Mouse (Mus musculus) left cerebral cortex, adult 8-10 months (tissue): Measurements from ENCODE around the gene Plek. TPM values are rescaled to one million over a fixed set of nuclear protein-coding genes. Genes with fewer than 3 reads are reported as not detected.

Experiments
- DNase-seq, 2 experiments: peaks; one replicate each; pipeline ENCODE4 v3.0.0; 2022; ENCODE audit warnings: low spot score in 2 of 2
- total RNA-seq, 4 experiments: library from RNA; stranded (reverse); gene quantifications; 2 replicates each; pipeline ENCODE4 v1.2.4; 2022

Plek gene
- total RNA-seq, 4 experiments from 2014 or later = 8.1 to 26.6 (median 17.0) TPM

DNA sequence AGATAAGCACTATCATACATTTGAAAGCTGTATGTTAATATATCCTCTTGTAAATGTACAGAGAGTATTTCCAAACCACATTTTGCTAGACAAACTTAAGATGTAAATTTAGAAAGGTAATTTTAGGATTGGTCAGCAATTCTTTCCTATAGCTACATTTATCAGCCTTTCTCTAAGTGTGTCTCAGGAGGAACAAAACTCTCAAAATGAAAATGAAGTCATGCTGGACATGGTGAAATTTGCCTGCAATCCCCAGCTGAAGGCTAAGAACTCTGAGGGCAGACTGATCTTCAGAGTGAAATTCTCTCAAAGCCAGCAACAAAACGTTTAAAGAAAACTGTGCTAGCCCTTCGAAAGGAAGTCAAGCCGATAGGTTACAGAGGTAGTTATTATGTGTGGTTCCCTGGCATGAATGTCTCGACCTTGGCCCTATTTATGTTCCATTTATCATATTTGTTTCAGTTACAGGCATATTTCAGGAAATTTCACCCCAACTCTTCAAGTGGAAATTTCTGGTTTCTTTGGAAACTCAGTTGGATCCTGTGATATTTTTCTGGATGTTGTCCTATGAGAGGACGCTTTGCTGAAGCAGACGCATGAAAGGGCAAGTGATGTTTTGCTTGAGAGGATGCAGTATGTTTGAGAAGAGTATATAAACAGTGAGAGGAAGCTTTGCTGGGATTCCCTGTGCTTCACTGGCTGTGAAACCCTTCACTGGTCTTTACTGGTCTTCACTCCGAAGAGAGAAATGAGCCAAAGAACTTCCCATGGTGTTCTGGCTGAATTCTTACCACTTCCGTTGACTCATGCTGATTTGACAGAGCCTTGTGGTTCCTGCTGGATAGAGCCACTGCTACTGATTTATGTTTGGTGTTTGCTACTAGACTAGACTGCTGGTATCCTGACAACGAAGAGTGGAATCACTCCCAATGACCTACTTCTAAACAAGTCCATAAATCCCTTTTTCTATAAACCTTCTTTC lies 51.5 kb downstream of the Plek start:
- DNase-seq = no peak

DNA sequence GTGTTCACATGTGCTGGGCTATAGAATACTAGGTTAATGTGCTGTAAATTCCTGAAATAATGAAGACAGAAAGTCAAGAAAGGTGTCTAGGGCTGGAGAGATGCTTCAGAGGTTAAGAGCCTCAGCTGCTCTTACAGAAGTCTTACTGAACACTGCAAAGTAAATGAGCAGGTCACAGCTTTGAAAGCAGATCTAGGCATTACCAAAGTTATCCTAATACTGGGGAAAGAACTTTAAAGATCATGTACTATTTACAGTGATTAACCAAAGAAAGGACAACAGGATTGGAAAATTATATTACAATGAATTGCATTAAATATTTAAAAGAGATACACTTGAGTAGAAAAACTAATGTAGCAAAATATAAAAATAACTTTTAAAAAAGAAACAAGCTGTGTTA lies 52.2 kb downstream of the Plek start:
- DNase-seq = no peak

DNA sequence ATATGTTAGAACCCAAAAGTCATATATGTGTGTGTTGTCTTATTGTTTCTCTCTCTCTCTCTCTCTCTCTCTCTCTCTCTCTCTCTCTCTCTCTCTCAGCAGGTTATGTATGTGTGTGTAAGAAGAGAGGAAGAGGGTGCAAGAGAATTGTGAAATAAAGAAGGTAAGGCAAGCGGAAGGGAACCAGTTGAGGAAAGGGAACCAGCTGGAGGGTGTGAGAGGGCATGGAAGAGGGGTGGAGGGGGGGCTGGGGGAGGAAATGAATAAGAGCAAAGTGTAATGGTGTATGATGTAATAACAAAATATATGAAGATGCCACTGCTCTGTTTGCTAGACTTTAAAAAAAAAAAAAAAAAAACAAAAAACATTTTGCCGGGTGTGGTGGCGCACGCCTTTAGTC lies 52.8 kb downstream of the Plek start:
- DNase-seq = no peak

DNA sequence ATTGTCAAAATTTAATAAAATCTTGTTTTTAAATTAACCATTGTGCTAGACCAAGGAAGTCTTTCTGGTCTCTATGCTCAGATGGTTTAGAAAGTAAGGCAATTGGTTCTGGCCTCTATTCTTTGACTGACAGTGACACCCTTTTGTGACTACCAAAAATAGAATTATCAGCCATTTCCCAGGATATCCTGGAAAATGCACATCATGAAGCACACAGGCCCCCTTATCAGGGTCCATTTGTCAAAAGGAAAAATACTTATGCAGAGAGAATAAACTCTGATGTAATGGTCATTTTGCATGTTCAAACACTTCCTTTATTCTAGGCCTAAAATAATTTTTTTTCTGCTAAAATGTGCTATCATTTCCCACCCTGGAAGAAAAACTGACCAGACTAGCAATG lies 54.7 kb downstream of the Plek start:
- no peak for DNase-seq

DNA sequence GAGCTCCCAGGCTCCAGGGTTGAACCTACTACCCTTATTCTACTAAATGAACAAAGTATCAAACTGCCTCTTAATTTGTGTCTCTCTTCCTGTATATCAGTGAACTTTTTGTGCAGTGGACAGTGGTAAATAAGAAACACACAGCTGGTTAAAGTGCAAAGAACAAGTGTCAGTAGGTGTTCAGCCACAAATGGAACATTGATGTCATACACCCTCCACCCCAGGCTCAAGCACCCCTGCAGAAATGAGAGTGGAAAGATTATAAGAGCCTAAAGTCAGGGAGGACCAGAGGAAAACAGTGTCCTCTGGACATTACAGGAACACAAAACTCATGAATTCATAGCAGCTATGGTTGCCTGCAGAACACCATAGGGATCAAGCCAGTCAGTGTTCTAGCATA lies 55.4 kb downstream of the Plek start:
- DNase-seq = no peak

DNA sequence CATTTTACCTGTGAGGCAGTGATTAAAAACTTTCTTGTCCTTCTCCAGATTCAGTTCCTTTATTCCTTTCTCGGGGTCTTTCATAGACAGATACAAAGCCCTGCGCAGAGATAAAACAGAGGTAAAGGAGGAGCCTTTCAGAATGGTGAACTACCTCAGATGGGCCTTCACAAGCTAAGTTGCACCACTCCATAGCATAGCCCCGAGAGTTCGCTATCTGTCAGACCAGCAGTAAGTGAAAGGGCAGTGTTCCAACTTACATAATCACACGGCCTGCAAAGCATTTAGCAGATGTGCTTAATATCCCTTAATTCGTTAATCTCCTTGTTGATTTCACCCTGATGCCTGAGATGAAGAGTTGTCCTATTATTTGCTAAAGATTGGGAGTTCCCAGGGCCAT lies 59.3 kb downstream of the Plek start:
- DNase-seq = no peak

DNA sequence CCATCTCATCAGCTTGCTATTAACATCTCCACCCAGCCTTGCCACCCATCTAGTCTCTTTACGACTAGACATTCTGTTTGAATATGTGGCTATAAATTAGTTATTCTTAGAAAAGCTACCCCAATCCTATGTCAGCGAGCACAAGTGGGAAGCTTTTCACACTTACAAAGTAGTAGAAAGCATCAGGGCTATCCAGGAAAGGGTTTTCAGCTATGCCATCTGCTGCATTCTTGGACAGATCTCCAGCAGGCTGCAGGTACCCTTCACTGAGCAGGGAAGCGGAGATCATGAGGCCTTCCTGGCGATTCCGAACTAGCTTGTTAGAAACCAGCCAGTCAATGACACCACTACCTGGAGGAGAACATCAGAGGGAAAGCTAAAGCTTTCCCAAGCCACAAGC lies 62.3 kb downstream of the Plek start:
- no peak for DNase-seq

DNA sequence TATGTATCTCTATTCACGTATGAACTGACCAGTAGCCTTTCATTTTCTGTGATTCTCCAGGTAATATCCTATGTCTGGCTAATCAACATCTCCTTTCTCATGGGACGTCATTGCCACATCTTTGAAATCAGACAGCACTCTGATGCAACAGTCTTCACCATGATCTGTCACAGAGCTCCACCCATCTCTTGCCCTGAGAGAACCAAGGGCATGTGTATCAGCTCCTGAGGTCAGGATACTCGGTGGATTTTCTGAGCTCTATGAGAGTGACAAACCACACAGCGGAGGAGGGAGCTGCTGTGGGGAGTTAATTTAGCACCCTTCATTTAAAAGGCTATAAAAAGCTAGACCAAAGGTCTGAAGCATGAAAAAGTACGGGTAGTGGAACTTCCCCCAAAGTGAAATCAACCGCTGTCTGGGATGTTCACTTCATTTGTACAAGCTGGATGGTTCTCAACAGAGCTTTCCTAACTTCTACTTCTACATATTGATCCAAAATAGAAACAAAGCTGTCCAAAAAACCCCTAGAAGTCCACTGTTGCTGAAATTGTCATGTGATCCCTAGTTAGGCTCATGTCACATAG lies 64.3 kb downstream of the Plek start:
- no peak for DNase-seq

DNA sequence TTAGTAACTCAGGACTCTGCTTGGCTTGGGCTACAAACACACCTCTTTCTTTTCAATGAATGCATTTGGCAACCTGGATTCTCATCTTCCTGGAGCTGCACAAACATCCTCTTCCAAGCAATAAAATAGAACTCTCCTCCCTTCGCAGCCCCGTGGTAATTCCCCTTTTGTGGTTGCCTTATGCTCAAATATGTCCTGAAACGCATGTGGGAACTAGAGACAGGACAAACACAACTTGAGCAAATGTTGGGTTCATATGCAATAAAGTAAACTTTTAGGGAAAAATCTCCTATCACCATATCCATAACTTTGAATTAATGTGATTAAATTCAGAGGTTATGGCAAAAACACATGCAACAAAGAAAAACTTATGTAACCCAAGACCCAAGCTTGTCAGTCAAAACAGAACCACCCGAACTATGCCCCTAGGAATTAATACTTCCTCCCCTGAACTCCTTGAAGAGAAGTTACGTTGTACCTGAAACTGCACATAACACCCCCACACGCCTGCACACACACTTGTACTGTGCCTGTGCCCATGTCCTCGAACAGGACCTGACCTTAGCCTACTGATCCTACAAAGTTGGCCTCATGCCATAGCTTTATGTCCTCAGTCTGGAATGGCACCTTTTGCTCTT lies 65.5 kb downstream of the Plek start:
- DNase-seq = no peak

DNA sequence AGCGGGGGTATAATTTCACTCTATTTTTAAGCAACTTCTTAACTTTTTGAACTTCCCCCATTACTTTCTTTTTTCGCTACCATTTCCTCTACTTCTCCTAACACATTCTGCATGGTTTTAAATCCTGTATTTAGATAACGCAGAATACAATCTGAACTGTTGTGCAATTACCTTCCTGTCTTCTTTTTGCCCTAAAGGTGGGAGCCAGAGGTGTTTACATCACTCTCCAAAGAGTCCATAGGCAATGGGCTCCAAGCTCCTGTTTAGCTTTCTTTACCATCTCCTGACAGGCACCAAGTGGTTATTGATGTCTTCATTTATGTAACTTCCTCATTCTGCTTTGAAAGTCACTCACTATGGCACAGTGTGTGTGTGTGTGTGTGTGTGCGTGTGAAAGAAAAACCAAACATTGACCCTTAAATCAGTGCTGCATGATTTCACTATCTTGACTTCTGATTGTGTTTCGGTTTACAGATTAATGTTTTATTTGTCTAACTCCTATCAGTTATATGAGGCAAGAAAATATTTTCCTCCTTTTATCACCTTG lies 73.9 kb downstream of the Plek start:
- no peak for DNase-seq

DNA sequence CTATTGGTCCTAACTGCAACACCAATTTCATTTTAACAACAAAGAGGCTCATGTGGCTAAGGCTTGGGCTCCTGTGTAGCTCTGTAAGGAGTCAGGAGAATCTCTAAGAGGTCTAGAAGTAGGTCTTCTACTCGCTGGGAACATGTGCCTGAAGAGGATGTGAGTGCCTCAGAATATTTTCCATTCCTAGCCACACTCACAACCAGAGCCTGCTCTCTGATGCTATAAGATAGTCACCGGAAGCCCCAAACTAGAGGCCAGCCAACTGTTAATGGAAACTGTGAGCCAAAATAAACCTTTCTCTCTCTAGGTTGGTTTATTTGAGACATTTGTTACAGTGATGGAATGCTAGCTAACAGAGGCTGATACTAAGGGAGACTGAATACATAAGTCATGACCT lies 74.6 kb downstream of the Plek start:
- no peak for DNase-seq

DNA sequence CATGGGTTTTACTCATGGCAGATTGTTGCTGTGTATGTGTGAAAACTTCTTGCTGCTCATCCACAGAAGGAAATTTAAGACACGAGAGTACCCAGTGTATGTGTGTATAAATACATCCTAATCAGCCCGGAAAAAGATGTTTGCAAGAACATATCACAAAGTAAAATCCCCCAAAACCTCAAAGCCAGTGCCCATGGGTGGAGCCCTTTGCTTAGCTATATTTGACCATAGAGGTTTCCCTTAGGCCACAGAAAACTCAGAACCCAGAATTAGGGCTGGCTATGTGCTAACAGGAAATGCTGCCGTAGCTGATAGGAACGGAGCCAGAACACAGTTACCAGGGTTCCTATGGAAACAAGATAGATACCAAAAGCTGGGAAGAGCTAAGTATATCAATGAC lies 75.2 kb downstream of the Plek start:
- no peak for DNase-seq

DNA sequence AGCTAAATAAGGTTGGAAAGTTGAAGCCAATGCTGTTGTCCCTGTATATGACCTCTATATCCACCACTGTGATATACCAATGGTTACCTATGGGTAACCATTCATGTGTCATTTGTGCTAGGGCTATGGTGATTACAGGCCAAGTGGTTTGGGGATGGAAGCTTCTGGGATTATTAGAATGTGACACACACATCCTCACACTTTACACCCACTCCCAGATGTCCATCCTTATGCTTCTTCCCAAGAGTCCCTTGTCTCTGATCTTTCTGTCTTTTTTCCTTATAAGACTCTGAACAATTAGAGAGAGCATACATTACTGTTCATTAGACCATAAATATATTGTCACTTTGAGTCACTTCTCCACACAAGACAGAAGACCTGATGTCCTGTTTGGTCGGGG lies 79.1 kb downstream of the Plek start:
- no peak for DNase-seq

DNA sequence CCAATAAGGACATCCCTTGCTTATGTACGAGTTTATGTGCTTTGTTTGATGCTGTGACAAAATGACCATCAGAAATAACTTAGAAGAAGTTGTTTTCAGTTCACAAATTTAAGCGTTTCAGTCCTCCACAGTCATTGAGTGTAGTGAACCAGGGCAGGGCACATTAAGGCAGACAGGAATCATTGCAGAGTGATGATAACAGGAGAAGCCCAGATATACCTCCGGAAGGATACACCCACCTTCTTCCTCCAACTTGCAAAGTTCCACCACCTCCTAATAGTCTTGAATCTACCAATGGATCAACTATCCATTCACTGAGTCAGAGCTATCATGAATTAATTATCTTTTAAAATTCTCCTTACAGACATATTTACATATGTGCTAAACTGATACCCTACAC lies 80.2 kb downstream of the Plek start:
- no peak for DNase-seq

DNA sequence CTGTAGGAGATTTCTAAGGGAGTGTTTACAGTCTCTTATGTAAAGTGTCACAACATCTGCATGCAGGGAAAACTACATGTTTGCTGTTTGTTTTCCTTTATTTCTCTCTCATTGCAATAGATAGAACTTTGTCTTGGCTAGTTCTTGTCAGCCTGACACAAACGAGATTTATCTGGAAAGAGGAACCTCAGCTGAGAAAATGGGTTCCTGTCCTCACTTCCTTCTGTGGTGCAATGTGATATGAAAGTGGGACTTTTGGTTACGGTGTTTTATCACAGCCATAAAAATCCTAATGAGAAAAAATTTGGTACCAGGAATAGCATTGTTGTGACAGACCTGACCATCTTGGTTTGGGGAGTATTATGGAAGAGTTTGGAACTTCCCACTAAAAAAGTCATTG lies 82.5 kb downstream of the Plek start:
- no peak for DNase-seq

DNA sequence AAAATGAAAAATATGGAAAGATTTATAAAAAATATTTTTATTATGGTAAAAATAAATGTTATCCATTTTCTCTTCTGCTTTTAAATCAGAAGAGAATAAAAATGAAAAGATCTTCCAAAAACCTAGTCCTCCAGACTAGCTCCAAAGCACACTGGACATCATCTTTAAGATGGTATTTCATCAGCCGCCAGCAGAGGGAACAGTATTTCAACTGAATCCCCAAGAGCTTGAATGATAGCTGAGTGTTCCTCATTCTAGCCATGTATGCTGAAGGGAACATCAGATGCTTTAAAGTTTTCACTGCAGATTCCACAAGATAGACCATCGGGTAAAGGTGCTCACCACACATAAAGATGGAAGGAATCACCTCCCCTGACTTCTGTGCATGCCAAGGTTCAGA lies 84.4 kb downstream of the Plek start:
- no peak for DNase-seq

DNA sequence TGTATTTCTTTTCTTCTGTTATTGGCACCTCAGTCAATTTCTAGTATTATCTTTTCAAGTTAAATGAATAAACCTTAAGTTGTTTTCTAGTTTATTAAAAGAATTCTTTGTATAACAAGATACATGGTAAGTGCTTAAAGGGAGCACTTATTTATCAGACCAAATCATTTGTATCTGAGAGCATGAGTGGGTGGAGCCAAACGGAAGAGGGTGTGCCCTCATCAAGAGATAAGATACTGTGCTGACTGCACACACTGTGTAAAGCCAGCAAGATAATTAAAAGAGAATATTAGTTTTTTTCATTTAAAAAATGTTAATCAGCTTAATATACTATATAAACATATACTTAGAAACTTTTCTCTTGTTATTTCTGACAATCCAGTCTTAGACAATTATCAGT lies 93.7 kb downstream of the Plek start:
- DNase-seq = no peak

DNA sequence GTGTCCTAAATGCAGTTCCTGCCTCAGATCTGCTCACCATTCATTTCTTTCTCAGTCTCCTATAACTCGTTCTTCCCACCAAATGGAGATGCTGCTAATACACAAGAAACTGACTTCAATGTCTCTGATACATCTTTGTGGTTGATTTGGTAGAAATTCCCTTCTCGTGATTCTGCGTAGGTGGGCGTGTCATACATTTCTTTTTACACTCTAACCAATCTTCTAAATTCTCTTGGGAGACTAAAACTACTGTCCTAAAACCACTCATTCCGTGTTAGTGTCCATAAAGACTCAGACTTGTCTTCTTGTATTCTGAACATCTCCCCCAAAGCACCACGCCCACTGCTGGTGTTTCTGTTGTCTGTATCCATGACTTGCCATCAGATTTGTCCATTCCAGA lies 95.2 kb downstream of the Plek start:
- DNase-seq = no peak

DNA sequence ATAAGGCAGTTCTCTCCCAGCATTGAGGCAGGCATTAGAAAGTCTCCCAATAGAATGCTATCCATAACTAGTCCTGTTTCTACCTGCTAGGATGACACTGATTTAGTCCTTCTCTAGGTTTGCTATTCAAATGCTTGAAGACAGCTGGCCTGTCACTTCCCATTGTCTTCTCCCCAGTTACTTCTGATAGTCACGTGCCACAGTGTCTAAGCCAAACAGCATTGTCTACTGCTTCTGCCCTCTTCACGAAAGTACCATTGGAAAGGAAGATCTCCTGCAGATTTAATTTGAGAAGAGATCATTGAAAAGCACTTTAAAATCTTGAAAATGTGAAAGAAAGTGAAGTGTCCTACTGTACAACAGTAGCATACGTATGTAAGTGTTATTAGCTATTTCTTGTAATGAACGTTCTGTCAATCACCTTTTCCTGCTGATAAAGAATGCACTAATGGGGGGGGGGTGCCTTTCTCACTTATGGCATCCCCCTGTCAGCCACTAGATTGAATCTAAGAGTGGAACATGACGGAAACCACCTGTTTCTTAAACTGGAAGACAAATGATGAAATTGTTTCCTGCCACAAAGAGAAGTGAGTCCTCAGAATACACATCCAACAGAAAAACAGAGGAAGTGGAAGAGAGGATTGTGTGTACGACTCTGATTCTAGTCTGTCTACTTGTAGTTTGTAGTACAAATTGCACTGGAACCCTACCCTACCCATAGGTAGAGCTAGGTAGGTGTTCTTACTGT lies 95.9 kb downstream of the Plek start:
- DNase-seq = no peak

DNA sequence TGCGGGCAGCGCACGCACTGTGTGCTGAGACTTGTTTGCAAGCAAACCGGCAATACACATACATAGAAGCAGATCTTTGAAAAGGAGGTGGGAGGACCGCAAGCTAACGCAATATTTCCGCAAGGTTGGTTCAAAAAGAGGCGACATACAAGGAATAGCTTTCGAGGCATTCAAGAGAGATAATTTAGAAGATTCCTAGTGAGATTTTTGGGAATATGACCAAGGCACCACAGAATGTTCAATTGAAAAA lies 100.5 kb downstream of the Plek start:
- no peak for DNase-seq

DNA sequence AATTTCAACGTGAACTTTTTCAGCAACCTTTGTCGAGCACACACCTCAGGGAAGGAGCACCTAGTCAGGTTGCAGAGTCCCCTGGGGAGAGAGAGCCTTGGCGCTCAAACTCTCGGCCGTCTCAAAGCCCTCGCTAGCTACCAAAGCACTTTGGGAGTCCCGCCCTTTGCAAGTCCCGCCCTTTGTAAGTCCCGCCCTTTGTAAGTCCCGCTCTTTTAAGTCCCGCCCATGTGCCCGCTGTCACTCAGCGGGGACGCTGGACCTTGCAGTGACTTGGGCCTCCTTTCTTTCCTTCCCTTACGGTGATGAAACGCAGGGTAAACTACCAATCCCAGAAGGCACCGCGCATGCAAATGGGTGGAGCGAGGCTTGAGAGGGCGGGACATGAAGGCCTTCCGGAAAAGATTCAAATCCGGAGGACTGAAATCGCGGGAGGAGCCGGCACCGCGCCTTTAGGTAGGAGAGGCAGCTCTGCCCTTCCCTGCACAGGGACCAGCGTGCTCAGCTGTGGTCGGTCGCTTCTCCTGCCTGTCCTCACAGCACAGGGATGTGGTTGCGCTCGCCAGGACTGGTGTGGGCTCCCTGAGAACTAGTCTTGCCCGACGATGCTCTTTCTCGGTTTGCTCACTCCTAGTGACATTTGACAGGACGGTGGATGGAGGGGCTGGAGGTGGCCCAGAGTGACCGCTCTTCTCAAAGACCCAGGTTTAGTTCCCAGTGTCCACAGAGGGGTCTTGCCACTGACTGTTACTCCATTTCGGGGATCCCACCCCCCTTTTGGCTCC lies 101.0 kb downstream of the Plek start, which contains the start of gene Fbxo48:
Gene Fbxo48, plus strand, starts transcription at position 400 of the 785 bp plus-strand sequence.
- DNase-seq = peak; percentile 86 to 95
